Mouse (Mus musculus) monocyte, adult 5-6 weeks (primary cell): ENCODE data around the gene Mepce. TPM values are rescaled to one million over a fixed set of nuclear protein-coding genes. Genes with fewer than 3 reads are reported as not detected.

ENCODE experiments used
- ATAC-seq: fragments of 153-309, 156-312 bp; replicated peaks from 2 replicates; pipeline ENCODE4 v1.8.0; 2017; ENCODE audit warnings: mild to moderate bottlenecking; ENCODE audit not compliant: low TSS enrichment, insufficient number of reproducible peaks, severe bottlenecking, poor library complexity, low FRiP score
- total RNA-seq: library from RNA; stranded (forward); fragments of 200-1000, 200-491, 200-594 nt; gene quantifications from 3 replicates; pipeline ENCODE4 v1.2.3, GENCODE M21; 2017

Mepce gene
- total RNA-seq, 1 experiment from 2014 or later, result 20.7 TPM

DNA sequence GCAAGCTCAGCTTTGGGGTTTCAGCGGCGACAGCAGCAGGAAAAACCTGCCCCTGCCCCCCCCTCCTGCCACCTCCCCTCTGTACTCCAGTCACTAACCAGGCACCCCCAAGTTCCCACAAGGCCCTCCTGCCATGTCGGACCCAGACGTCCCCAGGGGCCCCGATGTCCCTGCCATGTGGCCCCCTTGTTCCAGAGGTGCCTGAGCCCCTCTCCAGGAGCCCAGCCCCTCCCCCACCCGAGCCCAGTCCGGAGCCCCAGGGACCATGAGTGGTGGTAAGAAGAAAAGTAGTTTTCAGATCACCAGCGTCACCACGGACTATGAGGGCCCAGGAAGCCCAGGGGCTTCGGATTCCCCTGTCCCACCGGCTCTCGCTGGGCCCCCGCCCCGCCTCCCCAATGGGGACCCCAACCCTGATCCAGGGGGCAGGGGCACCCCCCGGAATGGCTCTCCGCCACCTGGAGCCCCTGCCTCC lies 40.6 kb downstream of the Mepce start:
- no peak for ATAC-seq

DNA sequence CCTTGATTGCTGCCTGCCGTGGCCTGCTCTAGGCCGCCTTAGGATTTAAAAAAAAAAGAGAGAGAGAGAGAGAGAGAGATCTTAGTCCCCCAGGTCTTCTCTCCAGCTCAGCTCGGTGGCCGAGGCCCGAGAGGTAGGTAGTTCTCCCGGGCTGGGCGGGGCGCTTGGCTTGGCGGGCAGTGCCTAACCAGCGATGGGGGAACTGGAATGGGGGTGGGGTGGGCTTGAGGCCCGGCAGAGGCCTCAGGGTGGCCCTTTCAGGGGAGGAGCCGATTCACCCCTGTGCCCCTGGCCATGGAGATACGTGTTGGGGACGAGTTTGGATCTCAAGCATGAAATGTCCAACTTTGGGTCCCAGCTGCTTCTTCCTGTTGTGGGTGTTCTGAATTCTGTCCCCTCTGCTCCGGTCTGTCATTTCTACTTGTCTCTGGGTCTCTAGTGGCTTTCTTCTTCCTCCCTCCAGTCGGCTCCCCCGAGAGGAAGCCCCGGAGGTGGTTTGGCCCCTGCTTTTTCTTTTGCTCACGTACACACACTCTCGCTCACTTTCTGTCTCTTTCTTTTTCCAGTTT lies 41.1 kb downstream of the Mepce start:
- ATAC-seq, result peak; percentile 7; the same call in 1 of the 2 replicates

DNA sequence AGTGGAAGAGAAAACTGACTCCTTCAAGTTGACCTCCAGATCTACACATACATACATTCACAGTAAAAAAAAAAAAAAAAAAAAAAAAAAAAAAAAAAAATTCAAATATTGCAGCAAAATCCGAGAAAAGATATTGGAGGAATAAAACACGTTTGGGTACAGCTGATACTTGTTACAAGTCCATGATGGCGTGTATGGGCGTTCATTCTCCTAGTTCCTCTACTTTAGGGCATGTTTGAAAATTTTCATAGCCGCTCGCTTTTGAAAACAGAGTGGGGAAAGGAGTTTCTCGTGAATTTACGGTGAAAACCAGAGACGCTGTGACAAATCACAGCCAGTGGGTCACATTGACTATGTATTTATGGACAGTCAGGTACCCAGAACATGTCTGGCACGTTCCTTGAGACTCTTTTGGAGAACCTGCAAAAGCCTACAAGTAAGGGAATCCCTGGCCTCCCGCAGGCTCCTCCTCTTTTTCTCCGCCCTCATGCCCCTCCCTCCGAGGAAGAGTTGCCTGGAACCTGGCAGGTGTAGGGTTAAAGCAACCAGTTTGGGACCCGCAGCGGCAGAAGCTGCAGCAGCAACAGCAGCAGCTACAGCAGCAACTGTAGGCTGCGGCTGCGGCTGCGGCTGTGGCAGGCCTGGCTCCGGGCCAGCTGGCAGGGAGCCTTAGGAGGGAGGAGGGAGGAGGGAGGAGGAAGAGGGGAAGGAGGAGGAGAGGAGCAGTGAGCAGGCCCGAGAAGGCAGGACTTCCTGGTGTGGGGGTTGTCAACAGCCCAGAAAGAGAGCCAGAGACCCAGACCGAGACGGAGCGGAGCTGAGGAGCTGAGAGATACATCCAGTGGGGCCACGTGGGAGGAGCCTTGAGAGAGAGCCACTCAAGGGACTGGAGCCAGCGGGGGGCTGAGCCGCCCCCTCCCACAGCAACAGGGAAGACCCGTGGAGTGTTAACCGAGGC lies 42.0 kb downstream of the Mepce start, which contains the start of gene Tsc22d4:
TSS of gene Tsc22d4 (plus strand) at position 517 of the 958 bp plus-strand sequence.
- ATAC-seq, result peak; percentile 64

DNA sequence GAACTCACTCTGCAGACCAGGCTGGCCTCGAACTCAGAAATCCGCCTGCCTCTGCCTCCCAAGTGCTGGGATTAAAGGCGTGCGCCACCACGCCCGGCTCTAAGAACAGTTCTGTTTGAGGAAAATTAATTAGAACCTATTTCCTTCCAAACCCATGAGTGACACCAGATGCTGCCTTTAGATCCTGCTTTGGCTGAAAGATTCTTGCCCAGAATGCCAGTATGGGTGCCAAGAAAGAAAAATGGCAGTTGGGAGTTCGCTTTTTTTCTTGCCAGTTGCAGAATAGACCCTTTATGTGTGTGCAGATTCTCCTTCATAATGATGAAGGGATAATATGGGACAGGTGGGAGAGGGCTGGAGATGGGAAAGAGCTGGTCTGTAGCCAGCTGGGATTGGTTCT lies 43.3 kb downstream of the Mepce start:
- no peak for ATAC-seq

DNA sequence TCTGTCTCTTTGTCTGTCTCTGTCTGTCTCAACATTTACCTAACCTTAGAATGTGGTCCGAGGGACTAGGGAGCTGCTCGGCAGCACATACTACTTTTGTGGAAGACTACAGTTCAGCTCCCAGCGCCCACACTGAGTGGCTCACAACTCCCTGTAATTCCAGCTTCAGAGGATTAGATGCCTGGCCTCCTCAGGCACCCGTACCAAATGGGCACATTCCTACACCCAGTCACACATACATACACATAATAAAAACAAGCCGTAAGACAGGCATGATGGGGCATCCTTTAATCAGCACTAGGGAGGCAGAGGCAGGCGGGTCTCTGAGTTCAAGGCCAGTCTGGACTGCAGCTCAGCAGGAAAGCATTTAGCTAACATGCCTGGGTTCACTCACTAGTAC lies 44.6 kb downstream of the Mepce start:
- no peak for ATAC-seq

DNA sequence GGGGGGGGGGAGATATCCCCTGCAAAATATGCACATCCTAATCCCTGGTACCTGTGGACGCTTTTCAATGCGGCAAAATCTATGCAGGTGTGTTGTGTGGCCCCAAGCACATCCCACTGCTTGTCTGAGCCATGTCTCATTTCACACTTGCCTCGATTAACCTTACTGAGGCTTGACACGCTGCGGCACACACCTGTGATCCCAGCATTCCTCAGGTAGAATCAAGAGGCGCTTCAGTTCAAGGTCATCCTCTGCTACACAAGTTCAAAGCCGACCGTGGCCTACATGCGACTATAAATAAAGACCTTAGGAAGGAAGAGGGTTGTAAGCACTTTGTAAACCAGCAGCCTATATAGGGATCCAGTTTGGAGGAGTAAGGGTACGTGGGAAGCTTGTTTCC lies 45.4 kb downstream of the Mepce start:
- ATAC-seq, result no peak

DNA sequence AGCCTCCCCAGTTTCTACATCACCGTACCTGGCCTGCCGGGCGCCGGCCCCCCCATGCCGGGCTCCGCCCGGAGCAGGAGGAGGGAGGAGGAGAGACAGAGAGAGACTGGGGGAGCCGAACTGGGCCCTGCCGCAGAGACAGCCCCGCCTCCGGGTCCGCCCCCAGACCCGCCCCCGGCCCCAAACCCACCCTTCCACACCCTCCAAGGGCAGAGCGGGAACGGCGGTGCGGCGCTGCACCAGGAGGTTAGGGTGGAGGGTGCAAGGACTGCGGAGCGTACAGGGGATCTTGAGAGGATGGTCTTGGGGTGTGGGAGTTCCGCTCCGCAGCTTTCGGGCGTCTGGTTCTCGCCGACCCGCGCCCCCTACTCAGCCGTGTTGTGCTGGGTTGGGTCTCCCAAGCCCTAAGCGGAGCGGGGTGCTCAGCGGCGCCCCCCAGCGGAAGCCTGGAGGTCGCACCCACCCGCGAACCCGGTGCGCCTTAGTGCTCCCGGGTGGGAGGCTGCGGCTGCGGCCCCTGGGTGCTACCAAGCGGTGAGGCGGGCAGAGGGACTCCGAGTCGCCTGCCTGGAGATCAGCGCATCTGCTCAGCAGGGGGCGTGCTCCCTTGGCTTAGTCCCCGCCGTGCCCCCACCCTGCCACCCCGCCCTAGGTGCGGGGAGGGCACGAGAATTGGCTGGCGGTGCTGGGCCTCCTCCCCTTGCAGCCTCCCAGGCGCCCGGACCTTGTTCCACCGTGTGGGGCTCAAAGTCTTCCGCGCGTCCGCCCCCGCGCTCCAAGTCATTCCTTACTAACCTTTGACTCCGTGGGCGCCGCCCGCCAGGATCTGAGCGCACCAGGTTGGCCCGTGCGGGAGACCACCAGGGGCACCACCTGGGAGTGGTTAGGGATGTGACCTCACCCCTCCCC lies 46.2 kb downstream of the Mepce start, which contains the start of gene Nyap1:
TSS of gene Nyap1 (minus strand) at position 585 of the 909 bp plus-strand sequence.
- peak; percentile 41 for ATAC-seq

DNA sequence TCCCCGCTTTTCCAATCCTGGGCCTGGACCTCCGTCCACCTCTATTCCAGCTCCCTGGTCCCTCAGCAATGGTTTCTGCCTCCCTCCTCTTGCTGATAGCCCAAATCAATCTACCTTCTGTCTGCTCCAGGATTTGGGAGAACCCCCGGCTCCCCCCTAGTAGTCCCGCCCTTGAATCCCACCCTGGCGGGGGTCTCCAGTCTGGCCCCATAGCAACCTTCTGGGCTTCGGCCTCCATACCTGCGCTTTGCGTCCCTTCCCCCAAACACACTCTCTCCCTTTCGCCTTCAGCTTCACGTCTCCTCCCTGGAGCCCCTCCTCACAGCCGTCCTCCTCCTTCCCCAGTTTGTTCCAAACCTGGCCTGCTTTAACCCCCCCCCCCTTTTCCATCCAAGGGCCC lies 46.9 kb downstream of the Mepce start:
- ATAC-seq, result no peak

DNA sequence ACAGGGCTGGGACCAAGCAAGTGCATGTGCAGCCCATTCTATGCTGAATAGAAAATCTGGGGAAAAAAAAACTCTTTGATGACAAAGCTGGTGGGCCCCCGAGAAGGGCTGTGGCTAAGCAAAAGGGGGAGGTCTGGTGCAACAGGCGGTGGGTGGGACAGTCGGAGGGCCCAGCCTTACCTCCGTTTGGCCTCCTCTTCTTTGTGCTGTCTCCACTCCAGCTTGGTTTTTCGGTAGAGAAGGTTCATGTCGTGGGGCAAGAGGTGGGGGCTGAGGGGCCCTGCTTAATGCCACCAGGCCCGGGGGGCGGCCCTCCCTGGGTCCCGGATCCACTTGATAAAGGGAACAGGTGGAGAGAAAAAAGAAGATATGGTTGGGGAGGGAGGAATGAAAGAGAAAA lies 48.0 kb downstream of the Mepce start:
- no peak for ATAC-seq

DNA sequence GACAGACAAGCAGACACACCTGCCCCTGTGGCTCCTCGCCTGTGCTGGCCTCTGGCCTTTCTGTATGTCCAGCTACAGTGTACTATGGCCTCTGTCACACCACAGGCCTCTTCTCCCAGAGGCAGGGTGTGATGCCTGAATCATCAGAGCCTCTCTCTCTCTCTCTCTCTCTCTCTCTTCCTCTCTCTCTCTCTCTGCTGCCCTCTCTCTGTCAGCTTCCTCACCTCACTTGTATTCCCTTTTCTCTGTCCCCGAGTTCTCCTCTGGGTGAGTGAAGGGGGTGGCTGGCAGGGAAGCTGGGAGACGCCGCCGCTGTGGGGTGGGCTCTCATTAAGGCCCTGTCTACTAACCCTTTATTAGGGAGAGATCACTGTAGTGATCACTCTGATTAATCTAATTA lies 48.9 kb downstream of the Mepce start:
- ATAC-seq, result no peak

DNA sequence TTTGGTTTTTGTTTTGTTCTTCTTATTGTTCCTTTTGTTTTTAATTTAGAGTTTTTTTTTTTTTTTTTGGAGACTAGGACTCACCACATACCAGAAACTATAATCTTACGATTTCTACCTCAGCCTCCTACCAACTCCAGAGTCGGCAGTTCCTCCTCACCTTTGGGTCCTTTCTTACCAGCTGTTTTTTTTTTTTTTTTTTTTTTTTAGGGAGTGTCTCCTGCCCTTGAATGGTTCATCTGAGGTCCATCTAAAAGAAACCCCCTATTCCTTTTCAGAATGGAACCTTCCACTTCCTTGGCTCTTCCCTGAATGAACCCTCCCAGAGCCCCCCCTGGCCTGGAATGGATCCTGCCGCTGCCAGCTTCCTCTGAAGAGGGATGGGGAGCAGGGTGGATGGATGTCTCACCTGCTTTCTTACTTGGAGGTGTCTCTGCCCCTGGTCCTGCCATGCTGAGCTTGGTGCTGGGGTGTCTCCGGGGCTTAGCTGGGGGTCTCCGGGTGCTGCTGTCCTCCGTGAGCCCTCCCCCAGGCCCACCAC lies 50.0 kb downstream of the Mepce start:
- ATAC-seq, result no peak

DNA sequence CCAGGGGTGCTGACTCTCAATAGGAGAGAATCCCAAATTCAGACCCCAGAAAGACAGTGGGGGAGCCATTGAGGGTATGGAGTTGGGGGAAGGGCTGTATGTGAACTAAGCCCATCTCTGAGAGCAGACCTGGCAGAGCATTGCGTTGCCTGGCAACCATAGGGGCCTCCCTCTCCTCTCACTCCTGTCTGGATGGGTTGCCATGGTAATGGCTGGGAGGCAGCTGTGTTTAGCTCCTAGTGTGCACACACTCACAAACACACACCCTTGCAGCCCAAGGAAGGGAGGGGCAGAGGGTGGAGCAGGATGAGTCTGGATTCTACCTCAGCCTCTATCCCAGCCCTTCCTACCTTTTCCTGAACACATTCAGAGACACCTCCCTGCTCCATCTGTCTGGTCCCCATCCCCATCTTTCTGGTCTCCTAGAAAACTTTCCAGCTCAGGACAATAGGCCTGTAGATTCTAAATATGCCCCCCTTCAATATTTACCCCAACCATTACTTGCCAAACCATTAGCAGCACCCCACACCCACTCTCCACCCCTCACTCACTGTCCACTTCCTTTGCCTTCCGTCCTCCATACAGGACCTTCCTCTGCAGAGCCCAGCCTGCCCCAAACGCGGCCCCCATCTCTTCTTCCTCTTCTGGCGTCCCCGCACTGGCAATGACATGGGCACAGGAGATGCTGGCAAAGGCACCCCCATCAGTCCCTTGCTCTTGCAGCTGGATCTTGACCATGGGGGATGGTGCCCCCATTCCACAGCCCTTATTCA lies 53.0 kb downstream of the Mepce start:
- no peak for ATAC-seq

DNA sequence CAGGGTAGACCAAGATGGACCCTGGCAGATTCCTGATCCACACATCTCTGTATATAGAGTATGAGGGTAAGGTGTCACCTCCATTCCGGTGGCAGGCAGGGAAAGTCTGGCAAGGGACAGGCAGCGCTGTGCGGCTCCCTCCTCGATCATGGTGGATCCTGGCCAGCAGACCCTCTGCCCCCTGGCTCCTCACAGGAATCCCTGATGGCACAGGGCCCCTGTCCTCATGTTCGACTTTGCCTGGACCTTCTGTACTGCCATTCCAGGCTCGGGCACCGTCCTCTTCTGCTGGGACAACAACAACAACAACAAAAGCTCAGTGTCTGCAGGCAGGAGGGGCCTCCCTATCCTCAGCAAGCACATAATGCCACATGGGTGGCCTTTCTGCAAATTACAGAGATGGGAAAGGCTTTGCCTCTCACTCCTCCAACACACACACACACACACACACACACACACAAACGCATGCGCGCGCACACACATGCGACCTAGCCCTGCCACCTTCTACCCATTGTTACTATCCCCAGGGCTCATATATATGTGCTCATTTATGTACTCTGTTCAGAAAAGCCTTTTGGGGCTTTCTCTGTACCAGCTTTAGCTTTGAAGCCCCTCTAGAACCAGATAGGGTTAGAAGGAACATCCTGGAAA lies 53.7 kb downstream of the Mepce start:
- no peak for ATAC-seq

Other genes with a start within 250 kb of the Mepce start
- not detected in 3 replicates for gene Actl6b, start 234.1 kb downstream of the Mepce start, total RNA-seq
- gene Tfr2, start 217.8 kb downstream of the Mepce start, total RNA-seq, result 0.29 to 0.53 TPM (median 0.38 TPM) in 3 replicates
- gene Mospd3, start 186.6 kb downstream of the Mepce start, total RNA-seq, result 3.0 to 5.9 TPM (median 5.8 TPM) in 3 replicates
- not detected in 3 replicates for gene Pcolce, start 173.9 kb downstream of the Mepce start, total RNA-seq
- not detected in 3 replicates for gene Fbxo24, start 158.7 kb downstream of the Mepce start, total RNA-seq
- gene Lrch4, start 158.5 kb downstream of the Mepce start, total RNA-seq, result 34.9 to 86.0 TPM (median 77.2 TPM) in 3 replicates
- 12.9 to 28.7 TPM (median 25.9 TPM) in 3 replicates for gene Gm20605, start 158.5 kb downstream of the Mepce start, total RNA-seq
- gene Sap25, start 146.3 kb downstream of the Mepce start, total RNA-seq, result 20.7 to 64.8 TPM (median 21.8 TPM) in 3 replicates
- gene Irs3, start 141.9 kb downstream of the Mepce start, total RNA-seq, result 0.10 TPM in 1 of 3 replicates, not detected in the others
- gene Agfg2, start 102.9 kb downstream of the Mepce start, total RNA-seq, result 7.7 to 11.8 TPM (median 9.0 TPM) in 3 replicates
- gene Nyap1, start 46.0 kb downstream of the Mepce start, total RNA-seq, result 0.19 to 1.2 TPM (median 0.43 TPM) in 3 replicates
- gene Tsc22d4, start 41.9 kb downstream of the Mepce start, total RNA-seq, result 65.2 to 107 TPM (median 70.0 TPM) in 3 replicates
- gene Ppp1r35, start 8.8 kb downstream of the Mepce start, total RNA-seq, result 8.7 to 10.8 TPM (median 9.5 TPM) in 3 replicates
- gene Zcwpw1, start 143 bp upstream of the Mepce start, total RNA-seq, result 5.5 to 18.4 TPM (median 12.3 TPM) in 3 replicates
- gene Pilra, start 48.6 kb upstream of the Mepce start, total RNA-seq, result 231 to 298 TPM (median 257 TPM) in 3 replicates
- 98.4 to 185 TPM (median 149 TPM) in 3 replicates for gene Pilrb1, start 70.5 kb upstream of the Mepce start, total RNA-seq
- 111 to 176 TPM (median 151 TPM) in 3 replicates for gene Pilrb2, start 84.2 kb upstream of the Mepce start, total RNA-seq
- gene Cyp3a13, start 134.0 kb upstream of the Mepce start, total RNA-seq, result not detected in 3 replicates
- gene Gjc3, start 175.4 kb upstream of the Mepce start, total RNA-seq, result 0.29 TPM in 1 of 3 replicates, not detected in the others
- not detected in 3 replicates for gene Azgp1, start 193.9 kb upstream of the Mepce start, total RNA-seq
- gene Smok3a, start 233.6 kb upstream of the Mepce start, total RNA-seq, result not detected in 3 replicates
- gene Smok3b, start 233.8 kb upstream of the Mepce start, total RNA-seq, result not detected in 3 replicates